Mouse (Mus musculus) adrenal gland, postnatal 14 days (tissue): ENCODE results near the gene Zc3h7b. TPM values are rescaled to one million over a fixed set of nuclear protein-coding genes. Genes with fewer than 3 reads are reported as not detected.

Experiments
- DNase-seq: peaks from one replicate; pipeline ENCODE4 v3.0.0; 2021; ENCODE audit warnings: mixed read lengths
- total RNA-seq: library from RNA; stranded (reverse); gene quantifications from 2 replicates; pipeline ENCODE4 v1.2.3, GENCODE M21; 2021

Zc3h7b gene
- total RNA-seq, 1 experiment from 2014 or later = 73.8 TPM

DNA sequence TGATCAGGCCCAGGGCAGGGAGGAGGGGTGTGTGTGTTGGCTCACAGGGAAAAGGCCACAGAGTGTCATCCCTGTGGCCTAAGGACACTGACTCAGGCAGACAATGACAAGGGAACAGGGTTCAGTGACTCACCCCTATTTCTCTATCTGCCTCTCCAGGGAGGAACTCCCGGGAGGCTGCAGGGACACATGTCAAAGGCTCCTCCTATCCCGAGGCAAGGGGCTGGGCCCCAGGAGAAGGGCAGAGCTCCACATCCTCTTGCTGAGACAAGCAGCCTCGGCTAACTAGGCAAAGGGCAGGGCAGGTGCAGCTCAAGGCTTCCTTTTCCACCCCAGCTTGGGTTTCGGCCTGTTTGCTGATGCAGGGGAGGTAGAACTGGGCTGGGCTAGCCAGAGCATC is 100.9 kb downstream of the Zc3h7b start:
- peak; percentile 94 for DNase-seq

Other genes starting within 250 kb of the Zc3h7b start
- gene Ep300, start 159.7 kb upstream of the Zc3h7b start, total RNA-seq = 68.0 and 79.0 TPM in 2 replicates
- 18.1 and 20.8 TPM in 2 replicates for gene L3mbtl2, start 81.2 kb upstream of the Zc3h7b start, total RNA-seq
- gene Chadl, start 47.8 kb upstream of the Zc3h7b start, total RNA-seq = 5.2 TPM in 2 replicates
- 61.7 and 61.8 TPM in 2 replicates for gene Rangap1, start 473 bp downstream of the Zc3h7b start, total RNA-seq
- 71.4 and 98.5 TPM in 2 replicates for gene Tef, start 57.4 kb downstream of the Zc3h7b start, total RNA-seq
- 124 and 147 TPM in 2 replicates for gene Tob2, start 113.7 kb downstream of the Zc3h7b start, total RNA-seq
- 63.4 and 65.5 TPM in 2 replicates for gene Phf5a, start 126.9 kb downstream of the Zc3h7b start, total RNA-seq
- gene Aco2, start 127.3 kb downstream of the Zc3h7b start, total RNA-seq = 2,377 and 2,604 TPM in 2 replicates
- gene Polr3h, start 181.2 kb downstream of the Zc3h7b start, total RNA-seq = 18.7 and 23.0 TPM in 2 replicates
- 15.7 and 17.3 TPM in 2 replicates for gene Csdc2, start 191.7 kb downstream of the Zc3h7b start, total RNA-seq
- 78.7 and 99.0 TPM in 2 replicates for gene Pmm1, start 215.9 kb downstream of the Zc3h7b start, total RNA-seq
- gene 1700029P11Rik, start 235.5 kb downstream of the Zc3h7b start, total RNA-seq = not detected in 2 replicates
- 120 and 140 TPM in 2 replicates for gene Xrcc6, start 242.8 kb downstream of the Zc3h7b start, total RNA-seq